Mouse (Mus musculus) intestine, postnatal 0 days (tissue): ENCODE data around the gene Nfkbil1. TPM values are rescaled to one million over a fixed set of nuclear protein-coding genes. Genes with fewer than 3 reads are reported as not detected.

Experiments
- ATAC-seq: fragments of 200-750 bp; cut with Nextera tagmentation; 2 replicates; pipeline ENCODE4 v1.8.0; 2017; ENCODE audit warnings: mild to moderate bottlenecking, moderate TSS enrichment, moderate library complexity
- H3K27ac ChIP-seq: fragments of 300-500 bp; sonication (generic); 2 replicates; pipeline ENCODE4 v1.5.1; 2014; ENCODE audit warnings: mild to moderate bottlenecking, low read depth, low read length, moderate library complexity
- H3K27me3 ChIP-seq: fragments of 300-500 bp; sonication (generic); replicated peaks from 2 replicates; pipeline ENCODE4 v1.6.1; 2014; ENCODE audit warnings: low read length, mixed read lengths; ENCODE audit not compliant: control insufficient read depth, insufficient read depth
- H3K36me3 ChIP-seq: fragments of 300-500 bp; sonication (generic); 2 replicates; pipeline ENCODE4 v1.6.1; 2014; ENCODE audit warnings: mild to moderate bottlenecking, moderate library complexity; ENCODE audit not compliant: control insufficient read depth, insufficient read depth
- H3K4me1 ChIP-seq: fragments of 300-500 bp; sonication (generic); replicated peaks from 2 replicates; pipeline ENCODE4 v1.6.1; 2014; ENCODE audit warnings: antibody characterized with exemption, low read length, mixed read lengths; ENCODE audit not compliant: control insufficient read depth, insufficient read depth
- H3K4me2 ChIP-seq: fragments of 300-500 bp; sonication (generic); replicated peaks from 2 replicates; pipeline ENCODE4 v1.6.1; 2014; ENCODE audit warnings: low read depth, mild to moderate bottlenecking, moderate library complexity
- H3K4me3 ChIP-seq: fragments of 300-500 bp; sonication (generic); 2 replicates; pipeline ENCODE4 v1.5.1; 2014; ENCODE audit warnings: low read depth, low read length
- H3K9ac ChIP-seq: fragments of 300-500 bp; sonication (generic); 2 replicates; pipeline ENCODE4 v1.6.1; 2014; ENCODE audit warnings: mild to moderate bottlenecking, low read depth, low read length
- H3K9me3 ChIP-seq: fragments of 300-500 bp; sonication (generic); 2 replicates; pipeline ENCODE4 v1.6.1; 2016; ENCODE audit warnings: mixed run types; ENCODE audit not compliant: control insufficient read depth
- CTCF ChIP-seq: sonication (generic); IDR thresholded peaks from 2 replicates; pipeline ENCODE4 v1.5.1; 2016; ENCODE audit warnings: low read depth, mild to moderate bottlenecking, control low read depth, antibody characterized with exemption, moderate library complexity
- WGBS: fragments of 180-500 bp; shearing (Covaris S2); extraction: QIAGEN DNeasy Blood & Tissue Kit; methylation state at CpG from one replicate; pipeline ENCODE4 v1.1.7; 2014; 5-methylcytosine and 5-hydroxymethylcytosine counted together
- polyA plus RNA-seq: library from polyadenylated mRNA; unstranded; fragments of >200 nt; fragmentation: Nextera tagmentation; extraction: Ambion mirVana; gene quantifications from 2 replicates; pipeline ENCODE4 v1.2.1, GENCODE M21; 2015

Nfkbil1 gene
- polyA plus RNA-seq, 1 experiment from 2014 or later = 8.1 TPM

DNA sequence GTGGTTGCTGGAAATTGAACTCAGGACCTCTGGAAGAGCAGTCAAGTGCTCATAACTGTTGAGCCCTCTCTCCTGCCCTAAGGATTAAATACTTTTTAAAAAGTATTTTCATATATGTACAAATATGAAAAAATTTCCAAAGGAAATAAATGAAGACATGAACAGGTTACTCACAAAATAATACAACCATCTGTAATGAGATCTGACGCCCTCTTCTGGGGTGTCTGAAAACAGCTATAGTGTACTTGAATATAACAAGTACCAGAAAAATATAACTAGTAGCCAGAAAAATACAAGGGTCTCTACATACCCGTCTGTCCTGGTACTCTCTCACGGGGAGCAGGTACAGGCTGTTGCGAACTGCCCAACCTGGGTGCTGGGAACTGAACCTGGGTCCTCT lies 11.0 kb downstream of the Nfkbil1 start:
- 0 out of 2 replicates have a peak, but pooled peaks have one; percentile 14 for TF ChIP-seq CTCF
- WGBS = 96% methylated on average over 4 of the region's 4 CpGs
- Histone ChIP-seq H3K4me3 (no peak overlapping the region), H3K4me2 (no peak overlapping the region), H3K36me3 (peaks cover 60% of the 10 kb centered on the region), H3K27me3 (no peaks in the 10 kb centered on the region), H3K9me3 (no peaks in the 10 kb centered on the region), H3K9ac (no peak overlapping the region), H3K4me1 (no peaks in the 10 kb centered on the region), H3K27ac (no peak overlapping the region)
- no peak for ATAC-seq

DNA sequence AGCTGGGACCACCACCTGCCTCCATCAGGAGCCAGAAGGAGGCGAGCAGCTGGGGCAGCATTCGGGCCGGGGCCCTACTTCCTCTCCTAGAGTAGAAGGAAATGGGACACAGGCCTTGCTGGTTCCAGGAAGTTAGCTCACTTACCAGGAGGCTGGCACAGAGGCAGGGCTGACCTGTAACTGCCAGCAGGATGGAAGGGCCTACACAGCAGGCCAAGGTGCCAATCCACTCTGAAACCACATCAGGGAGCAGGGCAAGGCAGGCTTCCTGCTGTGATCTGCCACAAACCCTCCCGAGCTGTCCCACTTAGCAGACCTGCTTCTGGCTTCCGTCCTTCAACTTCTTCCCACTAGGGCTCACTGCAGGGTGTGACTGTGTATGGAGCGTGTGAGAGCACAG lies 13.3 kb downstream of the Nfkbil1 start:
- Histone ChIP-seq H3K9me3 (no peaks in the 10 kb centered on the region), H3K4me3 (no peak overlapping the region), H3K4me1 (no peaks in the 10 kb centered on the region), H3K4me2 (no peak overlapping the region), H3K36me3 (peaks cover 38% of the 10 kb centered on the region), H3K27me3 (no peaks in the 10 kb centered on the region), H3K9ac (no peak overlapping the region), H3K27ac (no peak overlapping the region)
- ATAC-seq = no peak
- WGBS = 69% methylated on average over 6 of the region's 6 CpGs
- no peak for TF ChIP-seq CTCF

DNA sequence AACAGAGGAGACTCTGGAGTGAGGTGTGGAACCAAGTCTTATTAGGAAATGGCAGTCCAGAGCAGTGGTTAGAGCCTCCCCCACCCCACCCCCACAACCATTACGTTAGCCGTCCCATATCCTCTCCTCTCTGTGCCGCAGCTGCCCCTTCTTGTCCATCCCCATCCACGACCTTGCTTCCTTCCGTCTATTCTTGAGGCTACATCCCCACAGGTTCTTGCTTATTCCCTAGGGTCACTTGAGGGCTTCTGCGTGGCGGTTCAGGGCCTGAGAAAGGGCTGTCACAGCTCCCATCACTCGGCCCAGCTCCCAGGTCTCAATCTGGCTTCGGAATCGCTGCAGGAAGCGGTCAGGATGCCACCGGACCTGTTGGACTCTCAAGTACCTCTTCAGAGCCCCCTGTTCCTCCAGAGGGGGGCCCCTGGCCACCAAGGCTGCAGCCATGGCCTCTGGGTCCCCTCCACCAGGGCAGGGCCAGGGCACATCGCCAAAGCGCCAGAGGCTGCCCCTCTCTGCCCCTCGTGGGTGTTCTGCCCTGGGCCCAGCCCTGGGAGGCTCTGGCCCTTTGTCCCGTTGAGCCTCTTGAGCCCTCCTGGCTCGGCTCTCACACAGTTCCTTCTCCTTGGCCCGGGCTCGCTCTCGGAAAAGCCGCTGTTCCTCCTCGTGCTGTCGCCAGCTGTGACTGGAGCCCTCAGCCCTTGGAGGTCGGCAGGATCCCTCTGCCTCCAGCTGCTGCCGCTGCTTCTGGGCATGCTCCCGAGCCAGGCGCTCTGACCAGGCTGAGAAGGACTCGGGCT lies 15.2 kb downstream of the Nfkbil1 start, which contains the start of gene Gm16181:
Gm16181 (plus strand) TSS at position 679 of the 797 bp plus-strand sequence.
- ATAC-seq = no peak
- Histone ChIP-seq H3K4me2 (0 out of 2 replicates have a peak within 1 kb of the TSS, but pooled peaks have one; percentile 13), H3K4me3 (no peak within 1 kb of the TSS), H3K4me1 (no peaks in the 10 kb centered on the region), H3K27me3 (no peaks in the 10 kb centered on the region), H3K27ac (peak within 1 kb of the TSS; percentile 47; the same call in 1 of the 2 replicates), H3K9me3 (no peaks in the 10 kb centered on the region), H3K9ac (no peak within 1 kb of the TSS), H3K36me3 (peaks cover 36% of the 10 kb centered on the region)
- WGBS = 71% methylated on average over 28 of the region's 28 CpGs
- TF ChIP-seq CTCF = no peak

DNA sequence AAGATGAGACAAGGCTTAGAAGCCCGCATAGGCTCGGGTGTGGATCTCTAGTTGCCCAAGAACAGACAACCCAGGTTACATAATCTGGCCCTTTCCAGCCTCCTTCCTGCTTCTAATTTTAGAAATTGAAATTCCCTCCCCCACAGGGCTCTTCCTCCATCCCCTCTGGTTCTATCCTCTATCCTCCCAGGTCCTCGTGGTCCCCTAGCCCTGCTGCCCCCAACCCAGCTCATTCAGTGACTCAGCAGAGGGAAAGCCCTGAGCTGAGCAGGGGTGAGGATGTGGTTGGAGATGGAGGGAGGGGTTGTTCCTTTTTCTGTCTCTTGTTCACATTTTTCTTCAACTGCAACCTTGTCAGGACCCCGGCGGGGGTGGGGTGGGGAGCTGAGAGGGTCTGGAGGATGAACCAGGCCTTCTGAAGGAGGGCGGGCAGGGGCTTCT lies 16.0 kb downstream of the Nfkbil1 start:
- no peaks in the 10 kb centered on the region for H3K4me1 ChIP-seq
- H3K27me3 ChIP-seq = no peaks in the 10 kb centered on the region
- H3K27ac ChIP-seq = no peak overlapping the region
- H3K4me2 ChIP-seq = no peak overlapping the region
- H3K36me3 ChIP-seq = peaks cover 36% of the 10 kb centered on the region
- no peak overlapping the region for H3K9ac ChIP-seq
- no peaks in the 10 kb centered on the region for H3K9me3 ChIP-seq
- ATAC-seq = no peak
- no peak overlapping the region for H3K4me3 ChIP-seq
- 69% methylated on average over 6 of the region's 6 CpGs for WGBS
- no peak for TF ChIP-seq CTCF

DNA sequence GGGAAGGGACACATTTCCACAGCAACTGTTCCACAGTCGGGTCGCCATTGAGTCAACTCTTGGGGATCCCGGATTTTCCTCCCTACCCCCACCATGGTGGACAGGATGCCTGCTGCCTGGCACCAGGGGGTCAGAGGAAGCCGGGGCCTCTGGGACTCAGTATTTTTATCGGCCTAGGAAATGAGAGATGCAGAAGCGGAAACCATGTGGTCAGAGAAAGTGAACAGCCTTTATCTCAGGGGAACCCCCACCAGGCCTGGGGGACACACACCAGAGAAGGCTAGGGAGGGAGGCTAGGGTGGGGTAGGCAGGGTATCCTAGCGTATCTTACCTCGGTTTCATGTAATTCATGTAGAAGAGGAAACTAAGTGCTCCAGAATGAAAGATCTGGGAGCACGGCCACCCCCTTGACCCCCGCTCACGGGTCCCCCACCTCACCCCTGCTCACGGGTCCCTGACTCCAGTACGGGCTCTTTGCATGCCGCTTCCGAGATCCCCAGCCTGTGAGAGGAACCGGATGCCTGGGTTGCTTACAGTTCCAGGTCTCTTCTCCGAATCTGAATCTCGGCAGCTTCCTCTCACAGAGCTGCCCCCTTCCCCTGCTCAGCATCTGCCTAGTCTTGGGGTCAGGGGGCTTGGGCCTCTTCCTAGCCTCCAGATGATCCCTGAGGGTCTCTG lies 16.9 kb downstream of the Nfkbil1 start:
- no peak for TF ChIP-seq CTCF
- peak overlapping the region; percentile 21; the same call in 1 of the 2 replicates for H3K4me2 ChIP-seq
- no peaks in the 10 kb centered on the region for H3K9me3 ChIP-seq
- H3K4me3 ChIP-seq = no peak overlapping the region
- no peak for ATAC-seq
- WGBS = 83% methylated on average over 18 of the region's 18 CpGs
- H3K9ac ChIP-seq = no peak overlapping the region
- H3K27ac ChIP-seq = no peak overlapping the region
- no peaks in the 10 kb centered on the region for H3K27me3 ChIP-seq
- H3K4me1 ChIP-seq = no peaks in the 10 kb centered on the region
- peaks cover 35% of the 10 kb centered on the region for H3K36me3 ChIP-seq

DNA sequence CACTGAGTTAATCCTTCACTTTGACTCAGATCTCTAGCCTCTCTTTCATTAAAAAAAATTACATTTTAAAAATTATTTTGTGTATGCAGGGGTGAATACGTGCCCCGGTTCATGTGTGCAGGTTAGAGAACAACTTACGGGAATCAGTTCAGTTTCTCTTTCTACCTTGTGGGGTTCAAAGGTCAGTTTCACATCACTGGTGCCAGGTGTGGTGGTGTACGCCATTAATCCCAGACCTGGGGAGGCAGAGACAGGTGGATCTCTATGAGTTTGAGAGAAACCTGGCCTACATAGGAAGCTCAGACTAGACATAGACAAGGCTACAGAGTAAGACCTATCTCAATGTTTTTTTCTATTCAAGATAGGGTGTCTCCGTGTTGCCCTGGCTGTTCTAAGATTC lies 22.5 kb downstream of the Nfkbil1 start:
- WGBS = 57% methylated on average over 5 of the region's 5 CpGs
- TF ChIP-seq CTCF = no peak
- no peaks in the 10 kb centered on the region for H3K4me1 ChIP-seq
- H3K27me3 ChIP-seq = no peaks in the 10 kb centered on the region
- H3K9me3 ChIP-seq = no peaks in the 10 kb centered on the region
- no peak overlapping the region for H3K4me3 ChIP-seq
- H3K9ac ChIP-seq = no peak overlapping the region
- H3K36me3 ChIP-seq = no peaks in the 10 kb centered on the region
- no peak overlapping the region for H3K27ac ChIP-seq
- H3K4me2 ChIP-seq = no peak overlapping the region
- peak; percentile 71 for ATAC-seq
